Mouse (Mus musculus) kidney, postnatal 10 days (tissue): ENCODE measurements around the gene Exoc6b.
A peak's percentile ranks its signal among the peaks of the same experiment; 100 is the strongest.

Experiments used
- DNase-seq: peaks from one replicate; pipeline ENCODE4 v3.0.0; 2021; ENCODE audit warnings: mixed read lengths

Exoc6b gene

DNA sequence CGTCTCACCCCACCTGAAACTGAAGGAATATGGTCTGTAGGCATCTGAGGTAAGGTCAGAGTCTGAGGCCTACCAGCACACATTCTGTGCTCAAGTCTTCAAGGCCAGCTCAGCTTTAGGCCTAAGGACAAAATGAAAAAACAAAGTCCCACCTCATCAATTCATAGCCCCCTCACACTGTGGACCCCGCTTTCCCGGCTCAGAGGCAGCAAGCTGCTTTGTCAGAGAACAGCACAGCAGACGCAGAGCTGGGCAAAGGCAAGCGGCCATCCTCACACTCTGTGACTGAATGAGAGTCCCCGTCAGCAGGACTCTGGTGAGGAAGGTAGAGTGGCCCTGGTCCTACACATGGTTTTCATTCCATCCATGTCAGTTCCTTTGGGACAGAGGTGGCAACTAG lies 450.1 kb downstream of the Exoc6b start:
- no peak for DNase-seq

DNA sequence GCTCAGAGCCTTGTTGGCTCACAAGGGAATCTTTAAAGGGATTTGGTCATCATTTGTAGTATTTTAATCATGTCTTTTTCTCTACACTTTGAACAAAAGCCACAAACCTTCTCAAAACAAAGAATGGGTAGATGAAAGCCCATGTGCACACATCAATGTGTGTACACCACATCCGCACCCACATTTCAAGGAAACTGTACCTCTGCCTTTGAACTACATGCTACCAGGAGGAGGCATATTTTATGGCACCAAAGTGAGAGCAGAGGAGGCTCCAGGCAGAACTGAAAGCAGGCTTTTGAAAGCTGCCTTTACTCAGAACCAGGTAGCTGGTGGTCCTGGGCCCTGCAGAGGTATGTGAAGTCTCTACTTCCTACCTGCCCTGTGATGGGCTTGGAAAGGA lies 452.3 kb downstream of the Exoc6b start:
- no peak for DNase-seq

DNA sequence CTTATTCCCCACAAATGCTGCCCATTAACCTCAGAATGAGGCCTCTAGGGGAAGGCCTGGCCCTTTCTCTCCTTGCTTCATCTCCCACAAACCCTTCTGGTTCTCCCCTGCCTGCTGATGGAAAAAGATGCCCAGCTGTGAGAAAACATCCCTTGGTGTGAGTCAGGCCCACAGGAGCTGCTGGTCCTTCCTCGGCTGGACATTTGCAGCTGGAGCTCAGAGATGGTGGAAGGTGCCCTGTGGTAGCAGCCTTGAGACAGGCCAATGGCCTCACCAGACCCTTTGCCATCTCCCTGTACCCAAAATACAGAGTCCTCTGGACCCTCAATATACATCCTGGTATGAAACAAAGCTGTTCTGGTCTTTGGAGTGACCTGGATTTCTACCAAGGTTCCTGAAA lies 452.7 kb downstream of the Exoc6b start:
- DNase-seq = no peak

DNA sequence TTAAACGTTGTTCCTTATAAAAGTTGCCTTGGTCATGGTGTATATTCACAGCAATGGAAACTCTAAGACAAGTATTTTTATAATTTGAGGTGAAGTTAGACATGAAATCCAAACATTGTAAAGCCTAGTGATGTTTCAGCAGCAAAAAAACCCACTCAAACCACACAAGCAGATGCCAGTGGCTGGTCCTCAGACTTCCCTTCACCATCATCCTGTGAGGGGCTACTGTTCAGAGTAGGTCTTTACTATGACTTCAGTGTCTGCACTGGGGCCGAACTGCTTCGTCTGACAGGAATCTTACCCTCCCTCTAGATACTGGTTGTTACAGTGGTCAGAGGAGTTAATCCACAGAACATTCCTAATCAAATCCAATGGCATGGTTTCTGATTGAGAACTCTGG lies 455.8 kb downstream of the Exoc6b start:
- DNase-seq = no peak

DNA sequence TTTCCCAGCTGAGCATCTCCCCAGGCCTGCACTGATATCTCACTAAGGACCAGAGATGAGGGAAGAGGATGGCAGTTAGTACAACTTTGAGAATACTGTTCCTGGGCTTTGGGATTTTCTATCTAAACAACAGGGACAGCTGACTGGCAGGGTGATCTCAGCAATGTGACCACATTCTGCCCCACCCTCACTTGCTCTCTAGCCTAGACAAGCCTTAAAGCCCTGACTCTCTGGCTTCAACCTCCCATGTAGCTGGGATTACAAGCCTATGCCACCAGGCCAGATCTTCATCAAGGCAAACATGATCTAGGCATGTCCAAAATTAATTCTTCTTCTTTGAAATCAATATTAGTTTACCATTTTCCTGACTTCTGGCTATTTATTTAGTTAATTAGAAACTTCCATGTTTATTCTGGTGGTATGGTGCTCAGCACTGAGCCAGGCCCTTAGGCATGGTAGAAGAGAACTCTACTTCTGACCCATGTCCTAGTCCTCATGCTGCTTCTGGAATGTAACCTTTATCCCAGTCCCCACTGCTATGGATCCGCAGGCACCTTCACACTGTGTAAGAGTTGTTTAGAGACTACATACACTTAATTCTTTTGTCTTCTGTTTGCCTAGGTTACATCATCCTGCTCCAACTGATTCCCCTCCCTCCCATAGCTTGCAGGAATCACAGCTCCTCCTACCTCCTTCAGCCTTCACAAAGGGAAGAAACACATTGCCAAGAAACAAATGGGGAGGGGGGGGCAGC lies 468.0 kb downstream of the Exoc6b start:
- peak; percentile 1 for DNase-seq

DNA sequence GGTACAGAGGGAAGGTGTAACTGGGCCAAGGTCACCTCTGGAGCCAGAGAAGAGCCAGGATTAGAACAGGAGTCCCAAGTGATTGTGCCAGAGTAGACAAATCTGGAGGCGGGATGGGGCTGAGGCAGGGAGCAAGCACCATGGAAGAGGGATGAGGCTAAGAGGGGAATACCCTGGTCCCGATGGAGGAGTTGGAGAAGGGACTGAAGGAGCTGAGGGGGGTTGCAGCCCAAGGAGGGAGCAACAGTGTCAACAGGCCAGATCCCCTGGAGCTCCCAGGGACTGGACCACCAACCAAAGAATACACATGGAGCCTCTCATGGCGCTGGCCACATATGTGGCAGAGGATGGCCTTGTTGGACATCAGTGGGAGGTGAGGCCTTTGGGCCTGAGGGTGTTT lies 470.0 kb downstream of the Exoc6b start:
- peak; percentile 2 for DNase-seq

DNA sequence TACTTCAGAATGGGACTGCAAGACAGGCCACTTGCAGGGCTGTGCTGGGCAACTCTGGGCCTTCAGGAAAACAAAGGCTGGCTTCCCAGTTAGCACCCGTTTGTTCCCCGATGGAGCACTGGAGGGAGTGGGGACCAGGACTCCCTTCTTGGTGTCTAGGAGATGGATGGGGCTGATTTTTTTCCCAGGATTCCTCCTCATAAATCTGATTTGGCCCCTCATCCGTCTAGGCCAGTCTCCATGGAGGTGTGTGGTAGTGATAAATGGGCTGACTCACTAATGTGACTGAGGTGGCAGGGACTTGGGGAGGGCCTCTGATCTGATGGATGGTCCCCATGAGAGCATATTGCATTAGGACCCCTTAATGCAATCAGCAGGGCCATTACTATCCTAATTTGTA lies 470.6 kb downstream of the Exoc6b start:
- DNase-seq = peak; percentile 2

DNA sequence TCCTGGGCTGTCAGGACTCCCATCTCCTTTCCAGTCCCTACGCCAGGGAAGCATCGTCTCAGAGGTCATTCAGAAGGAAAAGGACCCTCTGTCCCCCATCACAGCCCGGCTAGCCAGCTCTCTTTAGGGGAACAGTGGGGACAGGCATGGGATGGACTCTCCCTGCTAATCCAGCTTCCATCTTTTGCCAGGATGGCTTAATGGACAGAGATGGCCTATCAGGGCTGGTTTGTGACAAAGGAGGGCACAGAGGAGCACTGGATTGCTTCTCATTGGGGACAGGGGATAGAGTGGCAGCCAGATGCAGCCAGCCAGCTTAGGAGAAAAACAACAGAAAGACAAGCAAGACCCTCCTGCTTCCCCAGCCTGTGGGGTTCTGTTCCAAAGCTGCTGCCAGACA lies 474.7 kb downstream of the Exoc6b start:
- no peak for DNase-seq

DNA sequence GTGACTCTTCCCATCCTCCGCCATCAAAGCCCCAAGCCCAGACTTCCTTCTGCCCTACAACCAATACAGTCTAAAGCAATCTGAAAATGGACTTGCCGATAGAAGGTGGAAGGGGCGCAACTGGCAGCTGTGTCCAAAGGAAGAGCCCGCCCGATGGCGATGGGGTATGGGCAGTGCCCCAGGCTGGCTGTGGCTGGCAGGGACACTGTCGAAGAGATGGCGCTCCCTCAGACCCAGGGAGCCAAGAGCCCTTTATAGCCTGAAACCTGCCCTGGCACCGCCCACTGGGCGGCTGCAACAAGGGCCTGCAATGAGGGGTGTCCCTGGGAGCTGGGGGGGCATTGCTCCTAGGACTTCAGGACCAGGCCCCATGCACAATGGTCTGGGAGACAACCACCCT lies 475.6 kb downstream of the Exoc6b start, which contains the start of gene Cyp26b1:
TSS of gene Cyp26b1 (minus strand) at position 216 of the 400 bp plus-strand sequence.
- no peak for DNase-seq

DNA sequence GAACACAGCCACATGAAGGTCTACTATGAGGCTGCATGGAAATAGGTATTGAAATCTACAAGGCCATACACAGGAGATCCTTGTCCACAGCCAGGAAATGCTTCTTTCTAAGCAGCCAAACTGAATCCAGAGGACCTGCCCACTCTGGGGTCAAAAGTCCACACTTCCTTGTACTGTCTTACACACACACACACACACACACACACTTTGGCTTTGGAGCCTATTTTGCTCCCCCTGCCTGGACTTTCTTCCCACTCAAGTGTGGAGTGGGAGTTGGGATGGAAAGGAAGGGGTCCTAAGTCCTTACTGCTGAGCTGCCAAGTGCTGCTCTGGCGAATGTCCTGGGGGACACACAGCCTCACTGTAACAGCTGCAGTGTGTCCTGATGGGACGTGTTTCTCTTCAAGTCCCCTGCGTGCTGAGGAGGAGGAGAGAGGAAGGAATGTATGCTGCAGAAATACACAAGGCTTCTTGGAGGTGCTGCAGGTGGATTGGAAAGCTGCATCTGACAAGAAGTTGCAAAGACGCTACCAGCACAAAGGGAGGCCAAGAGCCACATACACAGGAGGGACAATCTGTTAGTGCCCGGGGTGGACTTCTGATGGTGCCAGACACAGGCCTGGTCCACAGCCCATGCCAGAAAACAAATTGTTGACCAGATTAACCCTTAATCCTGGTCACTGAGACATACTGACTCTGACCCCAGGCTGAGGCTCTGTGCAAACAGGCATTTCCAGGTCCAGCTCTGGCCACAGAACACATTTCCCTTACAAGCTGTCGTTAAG lies 478.2 kb downstream of the Exoc6b start:
- peak; percentile 73 for DNase-seq

DNA sequence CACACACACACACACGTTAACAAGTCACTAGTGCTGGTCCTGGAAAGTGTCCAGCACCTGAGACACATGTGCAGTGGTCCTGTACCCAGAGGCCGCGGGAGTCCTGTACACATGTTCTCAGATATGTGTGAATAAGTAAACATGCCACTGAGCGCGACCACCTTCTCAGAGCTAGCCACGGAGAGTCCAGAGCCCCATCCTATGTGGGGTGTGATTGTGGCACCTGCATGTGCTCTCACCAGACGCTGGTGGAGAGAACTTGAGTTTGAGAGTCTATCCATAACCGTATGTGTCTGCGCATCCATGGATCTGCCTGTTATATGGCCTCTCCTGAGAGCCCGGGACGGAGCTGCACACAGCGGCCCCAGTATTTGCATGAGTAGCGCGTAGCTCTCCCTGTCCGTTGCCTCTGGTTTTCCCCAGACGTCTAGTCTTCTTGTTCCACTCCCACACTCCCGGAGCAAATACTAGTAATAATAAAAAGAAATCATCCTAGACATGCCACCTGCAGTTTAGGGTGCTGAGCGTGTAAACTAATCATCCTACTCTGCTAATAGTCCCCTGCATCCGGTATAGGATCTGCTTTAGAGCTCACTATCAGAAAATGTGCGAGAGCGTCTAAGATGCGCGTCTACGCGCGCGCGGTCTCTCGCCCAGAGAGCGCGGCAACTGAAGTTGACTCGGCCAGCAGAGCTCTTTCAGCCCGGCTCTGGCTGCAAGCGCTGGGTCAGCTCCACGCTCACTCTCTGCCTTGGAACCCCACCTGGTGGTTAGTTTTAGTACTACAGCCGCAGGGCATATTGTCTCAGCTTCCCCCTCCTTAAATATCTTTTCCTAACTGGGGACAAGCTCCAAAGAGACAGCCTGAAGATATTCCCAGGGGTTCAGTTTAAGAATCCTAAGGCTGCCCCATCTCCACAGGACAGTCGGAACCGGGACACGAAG lies 479.3 kb downstream of the Exoc6b start:
- DNase-seq = peak; percentile 94

DNA sequence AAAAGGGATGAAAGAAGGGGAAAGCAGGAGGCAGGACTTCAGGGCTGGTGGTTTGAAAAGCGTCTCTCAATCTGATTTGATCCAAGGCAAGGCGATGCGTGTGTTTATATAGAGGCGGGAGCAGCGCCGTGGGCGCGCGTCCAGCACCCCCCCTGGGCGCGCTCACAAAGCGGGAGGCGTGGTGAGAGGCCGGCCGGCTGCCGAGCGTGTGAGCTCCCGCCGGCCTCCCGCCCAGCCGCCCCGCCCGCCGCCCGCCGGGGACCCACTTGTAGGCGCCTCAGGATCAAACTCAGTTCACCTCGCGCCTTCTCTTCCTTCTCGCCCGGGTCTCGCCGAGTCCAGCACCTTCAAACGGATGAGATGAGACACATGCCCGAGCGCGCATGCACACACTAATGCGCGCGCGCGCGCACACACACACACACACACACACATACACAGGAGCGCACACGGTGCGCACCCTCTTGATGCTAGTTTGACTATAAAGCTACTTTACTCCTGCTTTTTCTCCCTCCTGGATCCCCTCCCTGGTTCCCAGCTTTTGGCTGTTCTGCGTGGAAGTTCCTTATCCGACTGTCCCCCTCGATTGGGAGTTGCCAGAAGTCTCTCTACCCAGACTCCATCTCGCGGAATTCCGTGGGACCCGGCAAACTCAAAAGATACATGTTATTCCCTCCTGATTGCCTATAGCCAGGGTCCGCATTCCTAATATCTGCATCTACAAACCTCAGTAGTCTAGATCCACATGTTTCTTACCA lies 480.2 kb downstream of the Exoc6b start:
- peak; percentile 63 for DNase-seq

DNA sequence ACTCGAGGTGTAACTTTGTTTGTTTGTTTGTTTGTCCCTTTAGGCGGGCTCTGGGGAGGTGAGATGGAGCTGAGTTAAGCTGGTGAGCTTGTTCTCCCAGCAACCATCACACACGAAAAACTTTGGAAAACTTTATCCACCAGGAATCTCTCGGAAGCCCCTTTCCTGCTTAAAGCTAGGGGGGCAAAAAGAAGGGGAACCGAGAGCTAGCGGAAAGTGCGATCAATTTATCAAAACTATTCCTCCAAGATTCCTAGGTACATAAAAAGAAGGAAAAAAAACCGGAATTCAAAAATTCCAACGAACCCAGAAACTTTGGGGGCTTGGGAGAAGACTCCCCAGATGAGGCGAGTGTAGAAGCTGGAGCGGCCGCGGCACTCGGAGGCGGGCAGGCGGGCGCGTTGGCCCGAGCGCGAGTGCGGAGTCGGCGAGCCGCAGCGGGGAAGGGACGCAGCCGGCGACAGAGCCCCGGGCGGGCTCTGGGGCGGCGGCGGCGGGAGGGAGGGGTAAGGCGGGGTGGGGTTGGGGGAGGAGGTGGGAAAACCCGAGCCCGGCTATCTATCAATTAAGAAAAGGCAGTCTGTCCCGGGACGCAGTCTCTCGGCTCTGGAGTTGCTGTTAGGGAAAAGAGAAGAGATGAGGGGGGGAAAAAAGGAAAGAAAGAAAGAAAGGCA lies 481.0 kb downstream of the Exoc6b start:
- peak; percentile 55 for DNase-seq

DNA sequence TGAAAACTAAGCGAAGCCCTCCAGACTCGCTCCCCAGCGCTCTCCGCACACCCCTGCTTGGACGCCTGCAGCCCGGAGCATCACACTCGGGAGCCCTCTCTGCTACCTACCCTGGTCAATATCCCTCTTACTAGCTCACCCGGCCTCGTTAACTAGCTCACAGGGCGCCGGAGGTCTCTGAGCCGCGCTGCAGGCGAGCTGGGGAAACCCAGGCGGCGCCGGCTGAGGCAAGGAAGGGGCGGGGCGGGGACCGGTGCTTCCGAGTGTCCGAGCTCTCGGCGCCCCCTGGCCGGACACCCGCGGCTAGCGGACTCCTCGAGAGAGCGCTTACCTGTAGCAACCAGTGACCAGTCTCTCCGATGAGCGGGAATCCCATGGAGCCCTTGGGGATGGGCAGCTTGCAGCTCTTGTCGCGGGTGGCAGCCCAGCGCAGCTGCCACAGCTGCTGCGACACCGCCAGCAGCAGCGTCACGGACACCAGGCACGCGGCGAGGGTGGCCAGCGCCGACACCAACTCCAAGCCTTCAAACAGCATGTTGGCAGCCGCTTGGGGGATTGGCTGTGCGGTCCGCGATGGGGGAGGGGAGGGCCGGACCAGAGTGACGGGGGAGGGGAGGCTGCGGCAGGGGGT lies 481.7 kb downstream of the Exoc6b start:
- peak; percentile 80 for DNase-seq

DNA sequence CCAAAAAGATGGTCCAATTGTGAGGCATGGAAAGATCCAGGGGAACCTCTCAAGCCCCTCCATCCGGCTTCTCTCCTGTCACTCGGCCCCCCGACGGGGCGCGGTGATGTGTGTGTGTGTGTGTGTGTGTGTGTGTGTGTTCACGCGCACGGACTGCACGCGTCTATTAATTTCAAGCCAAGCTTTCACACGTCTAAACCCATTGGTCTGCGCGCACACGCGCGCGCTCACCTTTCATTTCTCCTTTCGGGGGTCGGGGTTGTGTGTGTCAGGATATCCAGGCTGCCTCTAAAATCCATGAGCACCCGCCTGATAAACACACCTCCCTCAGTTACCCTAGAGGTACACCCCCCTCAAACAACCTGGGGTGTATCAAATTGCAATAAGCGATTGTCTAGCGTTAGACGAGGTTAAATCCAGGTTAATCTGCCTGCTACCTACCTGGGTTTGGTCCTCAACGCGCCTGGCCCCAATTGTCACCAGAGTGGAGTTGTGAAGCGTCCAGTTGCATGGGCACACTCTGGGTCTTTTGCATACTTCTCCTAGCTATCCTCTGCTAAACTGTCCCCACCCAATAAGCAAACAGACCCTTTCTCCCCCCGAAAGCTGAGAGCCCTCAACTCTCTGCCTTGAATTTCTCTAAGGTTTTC lies 482.6 kb downstream of the Exoc6b start:
- DNase-seq = no peak

DNA sequence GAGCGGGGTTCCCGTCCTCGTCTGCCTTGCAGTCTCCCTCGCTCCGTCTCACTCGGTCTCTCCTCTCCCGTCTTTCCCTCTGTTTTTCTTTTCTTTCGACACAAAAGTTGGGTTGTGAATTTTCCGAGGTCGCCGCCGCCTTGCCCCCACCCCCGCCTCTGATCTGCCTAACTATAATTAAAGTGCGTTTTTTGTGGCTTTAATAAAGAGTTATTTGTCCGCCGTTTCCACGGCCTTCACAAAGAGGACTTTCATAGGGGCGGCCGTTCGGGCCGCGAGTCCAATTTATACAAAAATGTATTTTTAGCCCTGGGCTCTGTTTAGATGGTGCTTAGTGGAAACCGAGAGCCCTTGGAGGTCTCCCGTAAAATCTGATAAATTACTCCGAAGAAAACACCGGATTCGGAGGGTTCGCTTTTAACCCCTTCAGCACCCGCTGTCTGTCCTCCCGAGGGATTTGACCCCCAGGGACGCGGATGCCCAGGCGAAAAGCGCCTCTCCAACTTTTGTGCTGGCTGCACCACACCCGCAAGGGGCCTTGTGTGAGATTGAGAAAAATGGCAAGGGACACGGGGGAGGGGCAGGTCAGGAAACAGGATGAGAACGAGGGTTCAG lies 483.5 kb downstream of the Exoc6b start:
- DNase-seq = peak; percentile 30

DNA sequence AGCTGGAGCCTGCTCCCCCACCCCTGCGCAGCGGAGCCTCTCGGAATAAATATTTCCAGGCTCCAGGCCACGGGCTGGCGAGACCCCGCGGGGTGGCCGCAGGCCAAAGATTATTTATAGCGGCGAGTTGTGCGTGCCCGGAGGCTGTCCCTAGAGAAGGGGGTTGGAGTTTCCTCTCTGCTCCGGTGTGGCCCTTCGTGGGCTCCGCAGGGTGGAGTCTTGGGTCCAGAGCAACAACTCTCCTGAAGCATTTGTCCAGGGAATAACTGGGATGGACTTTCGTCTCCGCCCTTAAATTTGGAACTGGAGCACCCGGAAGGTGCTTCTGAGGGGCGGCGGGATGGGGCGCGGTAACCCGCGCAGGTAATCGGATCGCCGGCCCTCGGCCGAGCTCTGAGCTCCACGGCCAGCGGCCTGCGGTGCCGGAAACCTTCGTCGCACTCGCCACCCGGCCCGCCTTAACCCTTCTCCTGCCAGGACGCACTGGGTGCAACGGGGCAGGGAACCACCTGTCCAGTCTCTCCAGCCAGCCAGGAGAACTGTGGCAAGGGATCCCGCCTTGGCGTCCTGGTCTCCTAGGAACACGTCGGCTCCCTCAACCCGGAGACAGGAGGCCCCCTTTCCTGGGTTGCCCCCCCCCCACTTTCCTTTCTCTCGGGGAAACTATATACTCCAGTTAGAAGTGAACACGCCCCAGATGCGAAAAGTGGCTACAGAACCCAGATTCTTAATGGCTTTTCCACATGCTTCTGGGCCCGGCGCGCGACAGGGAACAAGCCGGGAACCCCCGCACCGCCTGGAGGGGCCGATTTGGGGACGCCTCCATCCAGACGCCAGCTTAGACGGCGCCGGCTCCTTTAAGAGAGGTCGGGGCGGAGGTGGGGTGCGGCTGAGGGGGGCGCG lies 484.3 kb downstream of the Exoc6b start:
- peak; percentile 51 for DNase-seq

DNA sequence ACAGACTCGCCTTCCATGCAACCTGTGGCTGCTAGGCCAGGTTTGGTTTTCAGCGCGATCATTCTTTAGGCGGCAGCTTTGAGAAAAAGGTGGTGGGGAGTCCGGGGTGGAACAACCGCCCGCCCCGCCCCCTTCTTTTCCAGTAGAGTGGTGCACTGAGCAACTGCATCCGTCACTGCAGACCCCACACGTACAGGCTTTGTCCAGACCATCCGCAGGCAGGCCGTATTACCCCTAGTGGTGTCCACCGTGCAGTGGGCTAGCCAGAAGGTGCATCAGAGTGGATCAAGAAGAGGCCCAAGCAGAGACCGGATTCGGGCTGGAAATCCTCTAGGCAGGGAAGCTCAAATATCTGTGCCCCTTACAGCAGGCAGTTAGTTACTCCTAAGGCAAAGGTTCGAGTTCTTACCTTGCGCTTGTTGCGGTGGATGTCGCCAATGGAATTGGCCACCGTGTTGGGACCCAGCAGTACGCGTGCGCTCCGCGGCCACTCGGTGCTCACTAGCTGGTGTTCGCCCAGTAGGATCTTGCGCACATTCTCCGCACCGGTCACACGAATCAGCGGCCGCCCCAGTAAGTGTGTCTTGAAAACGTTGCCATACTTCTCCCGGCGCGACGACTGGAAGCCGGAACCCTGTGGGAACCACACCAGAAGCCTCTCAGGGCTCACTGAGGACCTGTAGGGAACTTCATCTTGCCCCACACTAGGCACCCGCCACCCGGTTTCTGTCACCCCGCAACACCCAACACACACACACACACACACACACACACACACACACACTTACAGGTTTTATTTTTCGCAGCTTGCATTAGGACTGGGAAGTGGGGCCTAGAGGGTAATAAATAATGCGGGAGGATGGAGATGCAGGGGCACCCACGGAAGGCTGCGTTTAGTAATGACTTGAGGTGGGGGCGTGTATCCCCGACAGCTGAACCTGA lies 485.2 kb downstream of the Exoc6b start:
- DNase-seq = peak; percentile 26
